Mouse (Mus musculus) megakaryocyte, embryonic 14.5 days (primary cell): ENCODE measurements around the gene Plxdc2.

Experiments
- FLI1 ChIP-seq: IDR thresholded peaks from 2 replicates; pipeline ENCODE4 v1.6.1; 2012; ENCODE audit warnings: low read length, inconsistent platforms, mixed read lengths
- GATA1 ChIP-seq: IDR thresholded peaks from 3 replicates; pipeline ENCODE4 v1.6.1; 2012; ENCODE audit warnings: mixed read lengths, low read length, inconsistent platforms, borderline replicate concordance

DNA sequence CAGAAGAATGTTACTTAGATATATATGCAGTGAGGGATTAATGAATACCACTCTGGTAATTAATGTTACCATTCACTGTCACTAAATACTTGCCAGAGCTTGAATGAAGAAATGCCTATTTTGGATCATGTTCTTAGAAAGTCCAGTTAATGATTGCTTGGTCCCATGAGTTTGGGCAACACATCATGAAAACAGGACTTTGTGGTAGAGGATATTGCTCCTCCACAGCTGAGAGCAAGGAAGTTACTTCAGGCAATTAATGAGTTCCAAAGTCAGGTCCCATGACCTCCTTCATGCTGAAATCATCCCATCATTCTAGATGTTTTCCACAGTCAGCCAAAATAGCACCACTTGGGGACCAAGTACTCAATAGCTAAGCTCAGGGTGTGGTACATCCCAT is 220.5 kb downstream of the Plxdc2 start:
- TF ChIP-seq GATA1 = no peak
- TF ChIP-seq FLI1 = no peak
